Mouse (Mus musculus) c-Kit-negative CD71-positive TER-119-positive erythroid progenitor cells, embryonic 14.5 days (primary cell): ENCODE data around the gene Tnfsf9.
A peak's percentile ranks its signal among the peaks of the same experiment; 100 is the strongest.
"Not testable (repeated sequence)": the region's sequence is repeated elsewhere in the genome, so short reads cannot be mapped to it uniquely, and the experiment has no call there.

Experiments used
- DNase-seq: peaks from one replicate; pipeline ENCODE4 v3.0.0-alpha.2; 2013; ENCODE audit warnings: low read depth, low spot score

Tnfsf9 gene

DNA sequence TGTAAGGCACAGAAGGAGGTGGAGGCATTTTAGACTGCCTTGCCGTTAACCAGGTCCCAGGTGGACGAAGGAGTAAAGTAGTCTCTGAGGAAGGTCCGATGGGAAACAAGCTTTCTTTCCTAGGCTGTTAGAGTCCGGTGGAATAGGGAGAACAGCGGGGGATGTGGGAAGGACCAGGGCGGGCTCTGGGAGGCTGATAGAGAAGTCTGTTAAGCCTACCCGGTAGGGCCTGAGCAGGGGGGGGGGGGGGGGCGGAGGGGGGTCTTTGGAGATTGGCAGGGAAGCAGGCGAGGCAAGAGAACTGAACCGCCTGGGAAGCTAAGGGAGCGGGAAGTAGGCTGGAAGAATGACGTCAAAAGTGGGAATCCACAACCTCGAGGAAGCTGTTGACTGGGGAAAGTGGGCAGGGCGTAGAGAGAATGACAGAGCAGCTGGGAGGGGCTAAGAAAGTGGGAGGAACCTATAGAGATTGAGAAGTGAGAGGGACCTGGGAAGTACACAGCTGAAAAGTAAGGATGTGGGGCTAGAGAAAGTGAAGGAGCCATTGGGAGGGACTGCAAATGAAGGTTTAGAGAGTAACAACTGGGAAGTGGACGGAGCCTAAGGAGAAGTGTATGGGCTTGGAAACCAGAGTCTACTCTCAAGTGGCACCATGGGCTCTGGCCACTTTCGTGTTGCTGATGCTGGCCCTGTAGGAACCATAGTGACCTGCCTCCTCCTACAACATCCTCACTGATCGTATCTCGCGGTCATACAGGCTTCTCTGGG, 9.1 kb upstream of the Tnfsf9 start:
- peak; percentile 33 for DNase-seq

DNA sequence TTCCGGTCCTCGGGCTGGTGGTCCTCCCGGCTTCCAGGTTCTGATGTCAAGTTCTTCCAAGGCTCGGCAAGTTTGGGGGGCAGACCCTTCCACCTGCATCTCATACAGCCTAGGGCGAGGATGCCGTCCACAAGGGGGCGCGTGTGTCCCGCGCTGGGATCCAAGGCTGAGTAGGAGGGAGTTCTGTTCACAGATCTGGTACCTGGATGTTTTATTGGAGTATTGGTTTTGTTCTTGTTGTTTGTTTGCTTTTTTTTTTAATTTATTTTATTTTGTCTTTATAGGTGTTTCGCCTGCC, 8.6 kb upstream of the Tnfsf9 start:
- DNase-seq: peak; percentile 20

DNA sequence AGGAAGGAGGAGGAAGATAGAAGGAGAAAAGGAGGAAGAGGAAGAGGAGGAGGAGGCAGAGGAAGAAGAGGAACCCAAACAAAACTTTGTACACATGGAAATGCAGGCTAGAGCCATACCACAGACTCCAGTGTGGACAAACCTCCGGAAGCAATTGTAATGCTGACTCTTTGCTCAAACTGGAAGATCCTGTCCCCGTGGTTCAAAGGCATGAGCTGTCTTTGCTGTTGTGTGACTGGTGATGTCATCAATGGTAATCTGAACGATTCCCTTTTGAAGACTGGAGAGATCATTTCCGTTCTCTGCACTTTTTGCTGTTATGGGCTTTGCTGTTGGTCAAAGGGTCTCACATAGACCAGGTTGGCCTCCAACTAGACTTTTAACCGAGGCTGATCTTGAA, 6.8 kb upstream of the Tnfsf9 start:
- DNase-seq: no peak

DNA sequence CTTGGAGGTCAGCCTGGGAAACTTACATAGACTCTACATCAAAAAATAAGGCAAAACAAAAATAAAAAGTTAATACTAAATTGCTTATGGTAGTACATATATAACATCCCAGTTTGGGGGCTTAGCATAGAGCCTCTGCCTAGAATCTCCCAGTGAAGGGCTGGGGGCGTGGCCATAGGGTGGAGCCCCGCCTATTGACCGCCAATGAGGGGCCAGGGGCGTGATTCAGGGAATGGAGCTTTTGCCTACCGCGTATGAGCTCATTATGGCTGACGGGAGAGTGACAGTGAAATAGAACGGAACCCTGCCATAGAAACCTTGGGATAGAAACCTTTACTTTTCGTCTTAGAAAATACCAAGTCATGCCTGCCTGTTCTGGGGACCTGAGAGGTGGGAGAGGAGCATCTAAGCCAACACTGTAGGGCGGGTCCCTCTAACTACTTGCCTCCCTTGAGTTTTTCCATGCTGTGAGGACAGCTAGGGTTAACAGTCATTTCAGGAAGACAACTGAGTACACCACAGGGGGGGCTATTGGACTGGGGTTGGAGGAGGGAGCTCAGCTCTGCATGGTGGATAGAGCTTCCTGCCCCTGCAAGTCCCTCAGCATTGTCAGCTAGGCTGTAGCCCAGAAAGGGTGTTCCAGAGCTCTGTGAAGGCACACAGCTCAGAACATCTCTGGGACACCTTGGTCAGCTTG, 5.3 kb upstream of the Tnfsf9 start:
- no peak for DNase-seq

DNA sequence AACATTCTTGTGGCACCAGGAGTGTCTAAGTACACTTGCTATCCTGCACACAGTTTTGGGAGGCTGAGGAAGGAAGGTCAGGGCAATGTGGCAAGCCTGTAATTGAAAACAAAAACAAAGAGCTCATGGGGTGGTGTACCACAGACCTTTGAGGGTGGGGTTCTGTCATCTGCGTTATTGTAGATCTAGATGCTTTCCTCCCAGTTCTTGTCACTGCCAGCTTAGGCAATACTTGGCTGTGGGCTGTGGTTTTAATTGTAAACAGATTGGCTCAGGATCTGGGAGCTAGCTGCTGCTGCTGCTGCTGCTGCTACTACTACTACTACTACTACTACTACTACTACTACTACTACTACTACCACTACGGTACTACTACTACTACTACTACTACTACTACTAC, 2.8 kb upstream of the Tnfsf9 start:
- no peak for DNase-seq

DNA sequence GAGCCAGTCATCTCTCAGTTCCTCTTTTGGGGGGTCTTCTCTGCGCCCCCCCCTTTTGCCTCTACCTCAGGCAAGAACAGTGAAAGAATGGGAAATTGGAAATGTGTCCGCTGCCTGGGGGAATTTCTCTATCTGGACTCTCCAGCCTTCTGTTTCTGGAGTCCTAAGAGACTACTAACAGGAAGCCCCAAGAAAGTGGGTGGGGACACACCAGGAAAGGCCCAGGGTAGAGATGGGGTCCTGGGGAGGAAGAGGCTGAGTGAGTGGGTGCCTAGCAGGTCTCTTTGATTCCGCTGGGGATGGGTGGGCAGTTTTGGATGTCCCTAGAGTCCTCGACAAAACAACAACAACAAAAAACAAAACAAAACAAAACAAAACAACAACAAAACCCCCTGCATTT, 629 bp upstream of the Tnfsf9 start:
- DNase-seq: no peak

DNA sequence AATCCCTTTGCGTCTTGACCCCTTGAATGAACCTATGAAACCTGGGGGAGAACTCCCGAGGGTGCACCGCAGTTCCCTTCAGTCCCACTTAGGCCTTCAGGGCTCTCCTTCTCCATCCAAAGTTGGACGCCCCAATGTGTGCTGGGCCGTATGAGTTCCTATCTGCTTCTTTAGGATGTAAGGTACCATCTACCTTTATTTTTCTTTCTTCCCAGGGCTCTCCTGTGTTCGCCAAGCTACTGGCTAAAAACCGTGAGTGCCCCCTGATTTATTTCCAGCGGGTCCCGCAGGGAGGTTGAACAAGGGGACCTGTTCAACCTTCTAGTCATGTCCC, 877 bp downstream of the Tnfsf9 start:
- DNase-seq: no peak

DNA sequence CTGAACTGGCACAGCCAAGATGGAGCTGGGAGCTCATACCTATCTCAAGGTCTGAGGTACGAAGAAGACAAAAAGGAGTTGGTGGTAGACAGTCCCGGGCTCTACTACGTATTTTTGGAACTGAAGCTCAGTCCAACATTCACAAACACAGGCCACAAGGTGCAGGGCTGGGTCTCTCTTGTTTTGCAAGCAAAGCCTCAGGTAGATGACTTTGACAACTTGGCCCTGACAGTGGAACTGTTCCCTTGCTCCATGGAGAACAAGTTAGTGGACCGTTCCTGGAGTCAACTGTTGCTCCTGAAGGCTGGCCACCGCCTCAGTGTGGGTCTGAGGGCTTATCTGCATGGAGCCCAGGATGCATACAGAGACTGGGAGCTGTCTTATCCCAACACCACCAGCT, 1.9 kb downstream of the Tnfsf9 start:
- DNase-seq: no peak

DNA sequence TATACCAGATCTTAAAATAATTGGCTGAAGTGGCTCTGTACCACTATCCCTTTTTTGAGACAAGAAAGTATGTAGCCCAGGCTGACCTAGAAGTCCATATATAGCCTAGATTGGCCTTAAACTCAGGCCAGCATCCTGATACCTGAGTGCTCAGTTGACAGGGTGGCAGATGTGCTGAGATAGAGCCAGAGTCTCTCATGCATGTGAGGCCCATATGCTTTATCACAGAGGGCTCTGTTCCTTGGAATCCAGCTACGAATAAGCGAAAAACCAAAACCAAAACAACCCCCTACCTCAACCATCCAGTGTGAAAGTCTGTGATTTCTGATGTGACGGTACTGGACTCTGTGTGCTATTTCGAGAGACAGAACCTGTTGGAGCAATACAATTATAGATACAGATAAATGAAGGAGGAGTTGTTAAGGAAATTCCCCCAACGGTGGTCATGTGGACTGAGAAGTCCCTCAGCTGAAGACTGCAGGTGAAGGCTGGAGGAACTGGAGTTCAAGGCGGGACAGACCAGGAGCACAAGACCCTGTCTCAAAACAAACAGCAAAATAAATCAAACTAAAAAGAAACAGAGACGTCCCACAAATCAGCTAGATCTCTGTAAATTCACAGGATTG, 3.0 kb downstream of the Tnfsf9 start:
- DNase-seq: no peak

DNA sequence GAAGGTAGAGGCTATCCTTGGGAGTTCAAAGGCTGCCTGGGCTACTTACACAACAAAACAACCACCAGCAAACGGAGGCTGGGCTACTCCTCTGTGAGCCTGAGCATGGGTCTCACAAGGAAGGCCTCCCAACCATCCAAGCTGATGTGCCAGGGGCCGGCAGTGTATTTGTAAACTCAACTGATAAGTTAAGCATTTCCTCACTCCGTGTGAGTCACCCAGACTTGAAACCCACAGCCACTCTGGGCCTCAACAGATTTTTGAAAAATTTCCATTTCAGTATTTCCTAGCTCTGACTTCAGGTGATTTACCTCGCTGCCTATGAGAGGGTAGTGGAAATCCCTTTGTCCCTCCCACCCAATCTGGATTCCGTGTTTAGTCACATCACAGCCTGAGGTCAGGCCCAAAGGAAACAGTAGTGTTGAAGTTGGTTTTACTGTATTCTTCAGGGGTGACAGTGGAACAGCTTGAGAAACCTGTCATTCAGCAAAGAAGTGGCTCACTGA, 3.6 kb downstream of the Tnfsf9 start:
- DNase-seq: no peak

DNA sequence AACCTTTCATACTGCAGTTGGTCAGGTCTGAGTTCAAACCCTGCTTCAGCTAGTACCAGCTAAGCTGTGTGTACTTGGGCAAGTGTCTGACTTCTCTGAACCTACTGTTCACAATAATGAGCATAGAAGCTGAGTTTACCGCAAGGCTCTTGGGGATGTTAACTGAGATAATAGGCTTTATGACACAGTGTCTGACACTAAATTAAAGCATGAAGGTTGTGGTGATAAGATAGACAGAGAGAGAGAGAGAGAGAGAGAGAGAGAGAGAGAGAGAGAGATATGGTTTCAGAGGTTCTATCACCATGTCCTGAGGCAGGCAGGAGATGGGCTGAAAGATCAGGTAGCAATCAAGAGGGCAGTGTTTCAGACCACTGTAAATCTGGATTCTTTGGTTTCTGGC, 4.9 kb downstream of the Tnfsf9 start:
- DNase-seq: no peak

DNA sequence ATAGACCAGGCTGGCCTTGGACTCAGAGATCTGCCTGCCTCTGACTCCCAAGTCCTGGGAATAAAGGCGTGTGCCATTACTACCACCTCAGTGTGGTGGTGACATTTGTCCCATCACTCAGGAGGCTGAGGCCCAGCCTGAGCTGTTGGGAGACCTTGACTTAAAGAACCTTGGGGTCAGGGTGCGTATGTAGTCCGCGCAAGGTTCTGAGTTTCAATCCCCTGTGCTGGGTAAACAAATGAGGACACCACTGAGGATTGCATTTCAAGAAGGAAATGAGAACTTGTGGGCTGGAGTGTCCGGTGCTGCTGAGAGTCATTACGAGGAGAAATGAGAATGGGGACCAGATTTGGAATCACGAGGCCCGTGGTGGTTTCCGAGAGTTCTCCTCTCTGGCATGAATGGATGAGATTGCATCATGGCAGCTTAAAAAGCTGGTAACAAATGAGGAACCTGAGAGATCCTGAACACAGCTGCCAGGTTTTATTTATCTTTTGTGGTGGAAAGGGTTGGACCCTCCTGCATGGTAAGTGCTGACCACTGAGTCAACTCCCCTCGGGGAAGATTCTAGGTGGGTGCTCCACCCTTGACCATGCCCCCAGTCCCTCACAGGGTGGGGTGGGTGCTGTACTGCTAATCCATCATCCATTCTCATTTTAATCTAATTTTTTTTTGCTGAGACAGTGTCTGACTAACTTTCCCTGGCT, 7.8 kb downstream of the Tnfsf9 start:
- DNase-seq: no peak

DNA sequence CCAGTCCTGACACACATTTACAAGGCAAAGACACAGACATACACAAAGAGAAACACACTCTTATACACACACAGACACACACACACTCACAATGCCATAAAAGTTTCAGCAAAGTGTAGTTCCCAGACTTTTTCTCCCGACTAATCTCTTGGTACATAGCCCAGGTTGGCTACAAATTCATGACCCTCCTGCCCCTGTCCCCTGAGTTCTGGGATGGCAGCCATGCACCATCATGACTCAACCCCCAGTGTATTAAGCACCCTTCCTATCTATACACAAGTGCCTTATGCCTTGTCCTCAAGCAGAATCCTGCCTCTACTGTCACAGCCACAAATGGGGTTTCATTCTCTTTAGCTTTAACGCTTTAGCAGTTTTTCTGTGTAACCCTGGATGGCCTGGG, 11.7 kb downstream of the Tnfsf9 start:
- DNase-seq: no peak

DNA sequence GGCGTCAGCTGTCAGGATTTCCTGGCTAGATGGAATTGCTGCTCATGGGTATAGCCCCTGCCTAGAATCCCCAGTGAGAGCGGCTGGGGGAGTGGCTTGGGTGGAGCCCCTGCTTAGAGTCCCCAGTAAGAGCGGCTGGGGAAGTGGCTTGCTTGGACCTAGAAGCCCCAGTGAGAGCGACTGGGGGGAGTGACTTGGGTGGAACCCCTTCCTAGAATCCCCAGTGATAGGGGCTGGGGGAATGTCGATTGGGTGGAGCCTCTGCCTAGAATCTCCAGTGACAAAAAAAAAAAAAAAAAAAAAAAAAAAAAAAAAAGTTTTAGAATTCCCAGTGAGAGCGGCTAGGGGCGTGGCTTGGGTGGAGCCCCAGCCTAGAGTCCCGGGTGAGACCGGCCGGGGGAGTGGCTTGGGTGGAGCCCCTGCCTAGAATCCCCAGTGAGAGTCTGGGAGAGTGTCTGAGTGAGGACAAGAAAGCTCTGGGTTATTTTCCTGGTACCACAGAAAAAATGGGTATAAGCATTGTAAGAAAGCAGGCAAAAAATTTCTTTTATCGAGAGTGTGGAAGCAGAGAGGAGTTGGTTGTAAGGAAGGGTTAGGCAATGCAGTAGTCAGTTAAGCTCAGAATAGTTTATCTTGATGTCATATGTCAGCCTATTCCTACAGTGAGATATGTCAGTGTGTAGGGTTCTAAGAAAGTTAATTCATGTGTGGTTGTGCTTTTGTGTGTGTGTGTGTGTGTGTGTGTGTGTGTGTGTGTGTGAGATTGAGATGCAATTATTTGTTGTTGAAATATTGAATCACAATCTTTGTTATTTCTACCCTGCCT, 13.6 kb downstream of the Tnfsf9 start:
- DNase-seq: no peak

DNA sequence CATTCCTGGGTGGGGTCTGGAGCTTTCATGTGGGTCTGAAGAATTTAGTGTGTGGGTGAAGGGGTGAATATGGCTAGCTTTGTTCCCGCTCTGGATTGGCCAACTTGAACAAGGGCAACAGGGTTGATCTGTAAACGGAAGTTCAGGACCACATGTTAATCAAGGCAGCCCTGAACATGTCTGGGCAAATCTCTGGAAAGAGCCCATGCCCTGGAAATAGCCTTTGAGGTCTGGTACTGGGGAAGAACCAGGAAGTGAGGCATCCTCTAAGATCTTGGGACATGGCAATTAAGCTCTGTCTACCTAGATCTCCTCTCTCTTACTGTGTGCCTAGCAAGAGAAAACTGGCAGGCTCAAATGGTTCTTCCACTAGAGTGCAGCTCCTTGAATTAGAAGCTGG, 16.7 kb downstream of the Tnfsf9 start:
- no peak for DNase-seq

DNA sequence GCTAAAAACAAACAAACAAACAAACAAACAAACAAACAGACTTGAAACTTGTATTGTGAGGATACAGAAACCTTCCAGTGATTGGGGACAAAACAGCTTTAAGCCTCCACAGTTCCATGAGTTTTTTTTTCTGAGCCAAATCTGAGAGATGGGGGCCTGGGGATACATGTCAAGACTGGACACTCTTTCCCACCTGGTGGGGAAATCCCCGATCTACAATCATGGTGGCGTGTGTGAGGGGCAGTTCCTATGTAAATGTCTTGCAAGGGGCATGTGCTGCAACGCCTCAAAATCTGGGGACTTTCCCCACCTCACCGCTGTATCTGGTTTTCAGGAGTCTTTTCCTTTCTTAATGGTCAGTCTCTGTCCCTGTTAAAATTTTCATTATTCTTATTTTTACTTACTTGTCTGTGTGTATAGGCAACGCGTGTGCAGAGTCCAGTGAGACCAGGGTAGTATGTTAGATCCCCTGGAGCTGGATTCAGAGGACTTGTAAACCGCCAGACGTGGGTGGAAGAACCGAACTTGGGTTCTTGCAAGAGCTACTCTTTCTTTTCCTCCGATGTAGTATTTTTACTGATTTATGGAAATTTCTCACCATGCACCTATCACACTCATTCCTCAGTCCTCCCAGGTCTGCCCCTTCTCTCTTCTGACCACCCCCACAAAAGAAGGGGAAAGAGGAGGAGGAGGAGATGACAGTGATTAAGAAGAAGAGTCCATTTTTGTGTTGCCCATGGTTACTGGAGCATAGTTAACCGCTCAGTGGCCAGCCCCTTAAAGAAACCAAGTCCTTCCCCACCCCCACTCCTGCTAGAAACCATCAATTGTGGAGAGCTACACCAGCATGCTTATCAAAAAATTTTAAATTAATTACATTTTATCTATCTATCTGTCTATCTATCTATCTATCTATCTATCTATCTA, 18.3 kb downstream of the Tnfsf9 start:
- no peak for DNase-seq

DNA sequence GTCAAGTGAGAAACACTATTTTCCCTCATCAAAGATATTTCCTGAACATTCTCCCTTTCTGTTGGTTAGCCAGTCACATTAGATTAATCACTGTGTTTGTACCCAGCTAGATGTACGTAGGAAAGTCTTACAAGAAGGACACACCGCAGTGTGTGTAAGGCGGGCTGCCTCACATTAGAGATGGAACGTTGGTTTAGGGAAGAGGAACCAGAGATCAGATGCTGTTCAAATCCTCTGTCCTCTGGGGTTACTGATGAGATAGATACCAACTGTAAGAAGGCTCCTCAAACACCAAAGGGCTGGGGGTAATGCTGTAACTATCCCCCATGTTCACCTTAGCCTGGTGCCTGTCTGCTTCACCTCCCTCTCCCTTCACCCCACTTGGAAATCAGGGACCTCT, 19.7 kb downstream of the Tnfsf9 start:
- no peak for DNase-seq

DNA sequence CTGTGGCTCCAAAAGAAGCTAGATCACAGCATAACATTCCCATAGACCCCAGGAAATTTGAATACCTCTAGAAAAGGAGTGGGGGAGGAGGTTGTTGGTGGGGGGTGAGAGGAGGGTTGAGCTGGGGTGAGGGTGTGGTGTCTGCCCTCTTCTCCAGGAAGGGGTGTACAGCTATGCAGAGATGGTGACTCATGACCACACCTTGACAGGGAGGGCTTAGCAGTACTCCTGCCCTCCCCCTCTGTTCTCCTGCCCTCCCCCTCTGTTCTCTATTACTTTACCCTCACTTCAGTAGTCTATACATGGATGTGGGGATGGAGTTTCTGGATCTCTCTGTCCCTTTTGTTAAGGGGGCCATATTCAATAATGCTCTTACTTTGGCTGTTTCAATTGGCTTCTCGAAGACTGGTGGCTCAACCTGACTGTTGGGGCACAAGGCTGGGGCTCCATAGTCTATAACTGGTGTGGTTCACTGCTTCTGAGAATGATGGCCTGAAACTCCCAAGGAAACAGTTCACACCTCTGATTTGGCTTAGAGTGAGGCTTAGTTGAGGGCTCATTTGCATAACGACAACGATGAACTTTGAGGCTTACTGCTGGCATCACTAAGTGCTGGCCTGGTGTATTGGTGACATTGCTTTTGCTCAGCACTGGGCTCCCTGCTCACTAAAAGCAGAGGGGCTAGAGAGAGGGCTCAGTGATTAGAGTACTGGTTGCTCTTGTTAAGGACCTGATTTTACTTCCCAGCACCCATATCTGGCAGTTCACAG, 20.9 kb downstream of the Tnfsf9 start:
- no peak for DNase-seq

DNA sequence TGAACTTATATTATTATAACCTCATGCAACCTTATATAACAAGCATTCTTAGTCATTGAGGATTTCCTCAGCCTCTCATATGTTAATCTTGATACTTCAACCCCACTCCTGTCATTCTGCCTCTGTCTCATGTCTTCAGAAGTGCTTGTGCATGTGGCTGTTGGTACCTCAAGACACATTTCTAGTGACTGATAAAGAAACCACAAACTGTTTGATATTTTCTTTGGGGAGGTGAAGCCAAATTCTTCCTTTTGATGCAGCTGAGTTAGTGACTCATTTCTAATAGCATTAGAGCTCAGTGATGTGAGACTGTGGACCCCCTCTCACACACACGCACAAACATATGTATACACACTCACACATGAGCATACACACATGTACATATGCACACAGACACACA, 26.7 kb downstream of the Tnfsf9 start:
- DNase-seq: no peak

DNA sequence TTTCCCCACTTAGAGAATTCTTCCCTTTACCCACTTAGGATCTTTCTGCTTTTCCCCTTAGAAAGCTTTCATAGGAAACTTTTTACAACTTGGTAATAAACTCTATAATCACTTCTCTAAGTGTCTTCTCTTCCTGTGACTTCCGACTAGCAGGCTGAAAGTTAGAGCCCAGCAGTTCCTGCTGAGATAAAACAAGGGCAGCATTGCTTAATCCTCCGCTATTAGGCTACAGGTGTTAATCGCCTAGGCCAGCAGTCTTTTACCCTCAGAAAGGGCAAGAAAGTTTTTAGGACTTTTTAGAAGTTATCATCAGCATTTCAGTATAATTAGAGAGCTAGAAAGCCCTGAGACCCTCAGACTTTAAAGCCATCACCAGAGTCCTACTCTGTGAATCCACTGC, 28.9 kb downstream of the Tnfsf9 start:
- not testable (repeated sequence) for DNase-seq
